Mouse (Mus musculus) ES-Bruce4 (cell line): ENCODE results near the gene Slc46a3. TPM values are rescaled to one million over a fixed set of nuclear protein-coding genes. Genes with fewer than 3 reads are reported as not detected.

ENCODE experiments used
- H3K27ac ChIP-seq: 2 replicates; pipeline ENCODE4 v1.5.1; 2012; ENCODE audit warnings: low read length, inconsistent platforms; ENCODE audit not compliant: insufficient read depth
- H3K27me3 ChIP-seq: 2 replicates; pipeline ENCODE4 v1.6.1; 2012; ENCODE audit warnings: mild to moderate bottlenecking, low read length, inconsistent platforms; ENCODE audit not compliant: control insufficient read depth, poor library complexity, insufficient read depth, severe bottlenecking
- H3K36me3 ChIP-seq: 2 replicates; pipeline ENCODE4 v1.6.1; 2012; ENCODE audit warnings: inconsistent platforms, mild to moderate bottlenecking, low read length, moderate library complexity; ENCODE audit not compliant: control insufficient read depth, poor library complexity, insufficient read depth, severe bottlenecking
- H3K4me1 ChIP-seq: one replicate; pipeline ENCODE4 v1.8.1; 2011; ENCODE audit warnings: low read length; ENCODE audit not compliant: control insufficient read depth, insufficient read depth
- H3K4me3 ChIP-seq: 2 replicates; pipeline ENCODE4 v1.5.1; 2011; ENCODE audit warnings: low read depth, mild to moderate bottlenecking, low read length
- H3K9ac ChIP-seq: 2 replicates; pipeline ENCODE4 v1.6.1; 2012; ENCODE audit warnings: low read depth, mild to moderate bottlenecking, inconsistent platforms; ENCODE audit not compliant: poor library complexity, severe bottlenecking
- H3K9me3 ChIP-seq: replicated peaks from 2 replicates; pipeline ENCODE4 v1.6.1; 2012; ENCODE audit warnings: mild to moderate bottlenecking, low read length, inconsistent platforms; ENCODE audit not compliant: control insufficient read depth, poor library complexity, insufficient read depth, severe bottlenecking
- CTCF ChIP-seq: IDR thresholded peaks from one replicate; pipeline ENCODE4 v1.8.1; 2011; ENCODE audit warnings: low read depth, low read length
- EP300 ChIP-seq: IDR thresholded peaks from 2 replicates; pipeline ENCODE4 v1.6.1; 2011; ENCODE audit warnings: low read depth, low read length; ENCODE audit not compliant: insufficient read depth
- POLR2A ChIP-seq: IDR thresholded peaks from one replicate; pipeline ENCODE4 v1.8.1; 2011; ENCODE audit warnings: low read length; ENCODE audit not compliant: insufficient read depth
- polyA plus RNA-seq: library from polyadenylated mRNA; stranded (reverse); fragments of >200 nt; gene quantifications from 2 replicates; pipeline ENCODE4 v1.2.4, GENCODE M21; 2011; ENCODE audit warnings: low read depth; ENCODE audit not compliant: missing spikeins, insufficient read depth, insufficient read length

Slc46a3 gene
- polyA plus RNA-seq, 1 experiment: 2.5 TPM

DNA sequence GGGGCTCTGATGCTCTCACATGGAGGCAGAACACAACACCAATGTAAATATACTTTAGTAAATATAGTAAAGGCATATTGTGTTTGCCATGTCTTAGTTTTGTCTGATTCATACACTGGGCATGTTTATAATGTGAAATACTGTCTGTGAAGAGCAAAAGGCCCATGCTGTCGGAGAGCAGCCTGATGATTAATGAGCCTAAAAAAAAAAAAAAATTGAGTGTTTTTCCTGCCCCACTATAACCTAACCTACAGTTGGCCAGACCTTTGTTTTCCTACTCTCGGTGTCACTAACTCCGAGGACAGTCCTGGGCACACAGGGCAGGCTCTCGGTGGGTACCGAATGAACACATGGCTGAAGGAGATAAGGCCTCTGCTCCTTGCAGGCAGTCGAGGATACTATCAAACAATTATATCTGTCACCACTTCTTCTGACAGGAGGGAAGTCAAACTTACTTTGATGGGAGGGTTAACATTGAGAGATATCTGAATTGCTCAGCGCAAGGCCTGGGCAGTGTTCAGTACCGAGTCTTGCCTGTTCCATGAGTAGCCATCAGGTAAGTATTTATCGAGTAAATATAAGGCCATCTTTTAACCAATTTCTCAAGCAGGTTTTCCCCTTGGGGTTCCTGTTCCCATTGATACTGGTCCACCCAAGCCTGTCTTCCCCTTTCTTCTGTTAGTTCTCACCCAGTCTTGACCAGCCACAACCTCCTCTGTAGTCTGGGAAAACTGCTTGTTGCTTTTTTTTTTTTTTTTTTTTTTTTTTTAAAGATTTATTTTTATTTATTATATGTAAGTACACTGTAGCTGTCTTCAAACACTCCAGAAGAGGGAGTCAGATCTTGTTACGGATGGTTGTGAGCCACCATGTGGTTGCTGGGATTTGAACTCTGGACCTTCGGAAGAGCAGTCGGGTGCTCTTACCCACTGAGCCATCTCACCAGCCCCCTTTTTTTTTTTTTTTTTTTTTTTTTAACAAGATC is 6.0 kb downstream of the Slc46a3 start:
- no peak overlapping the region for H3K27ac ChIP-seq
- H3K4me1 ChIP-seq: peaks cover 6% of the 10 kb centered on the region
- no peak overlapping the region for H3K9ac ChIP-seq
- H3K4me3 ChIP-seq: no peak overlapping the region
- TF ChIP-seq EP300 (no peak), CTCF (no peak), POLR2A (no peak)
- no peaks in the 10 kb centered on the region for H3K36me3 ChIP-seq
- no peaks in the 10 kb centered on the region for H3K27me3 ChIP-seq
- H3K9me3 ChIP-seq: no peaks in the 10 kb centered on the region

DNA sequence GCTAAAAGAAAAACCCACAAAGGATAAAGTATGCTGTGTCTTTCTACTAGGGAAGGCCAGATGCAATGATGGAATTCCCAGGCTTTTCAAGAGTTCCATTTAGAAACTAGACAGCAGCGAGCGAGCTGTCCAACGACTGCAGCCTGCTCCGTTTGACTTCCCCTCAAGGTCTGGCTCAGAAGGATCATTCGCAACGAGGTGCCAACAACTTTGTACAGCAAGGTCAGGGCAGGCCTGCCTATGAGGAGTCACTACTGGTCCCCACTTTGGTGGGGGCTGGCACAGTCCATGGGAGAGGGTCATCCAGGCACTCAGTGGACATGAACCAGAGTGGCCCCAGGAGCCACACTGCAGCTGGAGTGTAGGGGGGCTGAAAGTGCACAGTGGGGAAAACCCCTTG is 11.0 kb downstream of the Slc46a3 start:
- TF ChIP-seq CTCF (no peak), POLR2A (no peak), EP300 (no peak)
- Histone ChIP-seq H3K36me3 (no peaks in the 10 kb centered on the region), H3K9me3 (no peaks in the 10 kb centered on the region)

DNA sequence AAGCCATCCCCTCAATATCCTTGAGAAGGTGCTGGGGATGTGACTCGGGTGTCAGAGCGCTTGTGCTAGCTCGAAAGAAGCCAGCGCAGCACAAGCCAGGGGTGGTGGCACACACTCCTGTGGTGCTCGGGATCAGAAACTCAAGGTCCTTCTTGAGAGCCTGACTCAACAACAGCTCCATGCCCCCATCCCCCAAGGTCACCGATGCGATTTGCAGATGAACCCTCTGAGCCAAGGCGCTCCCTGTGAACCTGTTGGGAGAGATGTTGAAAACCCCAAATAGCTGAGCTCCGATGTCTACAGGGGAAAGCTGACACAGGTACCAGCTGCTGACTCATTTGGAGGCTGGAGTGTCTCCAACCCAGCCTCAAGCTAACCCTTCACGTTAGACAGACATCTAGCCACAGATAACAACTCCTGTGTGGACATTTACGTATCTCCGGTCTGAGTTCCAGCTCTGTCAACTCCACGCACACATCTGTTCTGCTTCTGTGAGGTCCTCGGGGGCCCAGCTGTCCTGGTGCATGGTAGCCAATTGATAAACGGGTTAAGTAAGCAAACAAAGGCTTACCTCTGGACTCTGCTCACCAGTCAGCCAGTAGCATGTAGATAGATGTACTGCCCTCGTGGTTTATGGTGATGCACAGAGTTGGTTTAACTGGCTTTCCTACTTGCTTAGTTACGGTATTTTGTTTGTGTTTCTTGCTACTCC is 14.5 kb downstream of the Slc46a3 start:
- no peaks in the 10 kb centered on the region for H3K27me3 ChIP-seq
- no peaks in the 10 kb centered on the region for H3K9me3 ChIP-seq
- H3K4me3 ChIP-seq: no peak overlapping the region
- no peak for TF ChIP-seq EP300
- TF ChIP-seq CTCF: no peak
- TF ChIP-seq POLR2A: no peak
- H3K27ac ChIP-seq: no peak overlapping the region
- H3K9ac ChIP-seq: no peak overlapping the region
- H3K36me3 ChIP-seq: peaks cover 6% of the 10 kb centered on the region
- no peaks in the 10 kb centered on the region for H3K4me1 ChIP-seq

More for the DNA sequence above, 11.0 kb downstream of the Slc46a3 start:
- H3K27ac ChIP-seq: no peak overlapping the region
- H3K4me1 ChIP-seq: no peaks in the 10 kb centered on the region
- H3K27me3 ChIP-seq: no peaks in the 10 kb centered on the region
- no peak overlapping the region for H3K4me3 ChIP-seq
- H3K9ac ChIP-seq: no peak overlapping the region

DNA sequence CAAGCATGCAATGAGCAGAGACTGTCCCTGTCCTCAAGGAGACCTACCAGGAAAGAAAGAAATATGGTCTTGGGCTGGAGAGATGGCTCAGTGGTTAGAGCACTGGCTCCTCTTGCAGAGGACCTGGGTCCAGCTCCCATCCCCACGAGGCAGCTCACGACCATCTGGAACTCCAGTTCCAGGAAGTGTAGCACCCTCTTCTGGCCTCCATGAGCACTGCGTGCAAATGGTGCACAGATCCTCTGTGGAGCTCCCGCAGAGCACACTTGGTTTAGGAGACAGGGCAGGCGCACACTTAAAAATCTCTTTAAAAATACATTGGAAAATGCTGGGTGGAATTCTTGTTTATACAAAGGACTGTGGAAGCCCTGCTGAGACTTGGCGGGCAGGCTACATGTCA is 17.1 kb downstream of the Slc46a3 start:
- Histone ChIP-seq H3K9ac (no peak overlapping the region), H3K27ac (no peak overlapping the region), H3K9me3 (no peaks in the 10 kb centered on the region), H3K36me3 (peaks cover 10% of the 10 kb centered on the region), H3K4me3 (no peak overlapping the region), H3K27me3 (no peaks in the 10 kb centered on the region), H3K4me1 (peaks cover 2% of the 10 kb centered on the region)
- TF ChIP-seq EP300 (no peak), CTCF (peak; percentile 76)

DNA sequence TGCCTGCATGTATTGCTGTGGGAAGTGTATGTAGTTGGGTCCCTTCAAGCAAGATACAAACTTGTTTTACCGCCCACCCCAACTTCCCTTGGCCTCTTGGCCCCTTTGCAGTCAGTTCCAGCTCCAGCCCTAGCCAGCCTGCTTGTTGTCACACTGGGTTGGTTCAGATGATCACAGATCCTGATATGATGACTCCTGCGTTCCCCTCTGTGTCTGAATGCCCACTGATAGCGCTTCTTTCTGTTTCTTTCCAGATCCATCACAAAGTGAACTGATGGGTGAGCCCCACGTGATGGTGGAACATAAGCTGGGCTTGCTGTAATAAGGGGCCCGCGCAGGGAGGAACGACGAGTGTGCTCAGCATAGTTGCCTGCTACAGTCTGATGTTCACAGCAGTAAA is 19.4 kb downstream of the Slc46a3 start:
- Histone ChIP-seq H3K9me3 (no peaks in the 10 kb centered on the region), H3K36me3 (peaks cover 20% of the 10 kb centered on the region), H3K9ac (no peak overlapping the region), H3K27ac (no peak overlapping the region), H3K4me1 (peaks cover 4% of the 10 kb centered on the region), H3K4me3 (no peak overlapping the region), H3K27me3 (no peaks in the 10 kb centered on the region)
- TF ChIP-seq POLR2A (no peak), EP300 (no peak), CTCF (no peak)

DNA sequence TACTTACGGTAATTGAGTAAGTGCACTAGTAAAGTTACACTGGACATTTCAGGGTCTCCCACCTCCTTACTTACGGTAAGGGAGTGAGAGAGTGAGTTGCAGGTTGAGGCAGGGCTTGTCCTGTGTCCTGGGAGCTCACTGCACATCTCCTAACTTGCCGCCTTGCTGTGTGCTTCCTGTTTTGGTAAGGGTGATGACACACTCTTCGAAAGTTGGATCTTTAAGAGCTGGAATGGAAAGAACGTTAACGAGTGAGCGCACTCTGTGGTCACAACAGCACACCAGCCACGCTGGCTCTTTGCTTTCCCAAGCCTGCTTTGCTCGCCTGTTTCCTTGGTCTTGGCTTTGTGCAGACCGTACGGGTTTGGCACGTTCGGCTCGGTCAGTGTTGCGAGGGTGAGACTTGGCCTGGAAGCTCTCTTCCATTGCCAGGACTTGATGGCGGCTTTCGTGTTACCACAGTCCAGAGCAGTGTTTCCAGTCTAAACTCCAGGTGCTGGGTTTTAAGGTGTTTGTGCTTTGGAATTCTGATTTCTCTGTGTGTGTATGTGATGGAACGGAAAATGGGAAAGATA is 20.0 kb downstream of the Slc46a3 start:
- Histone ChIP-seq H3K27me3 (no peaks in the 10 kb centered on the region), H3K36me3 (peaks cover 20% of the 10 kb centered on the region), H3K9me3 (no peaks in the 10 kb centered on the region), H3K27ac (no peak overlapping the region), H3K9ac (no peak overlapping the region), H3K4me3 (no peak overlapping the region), H3K4me1 (peaks cover 4% of the 10 kb centered on the region)
- TF ChIP-seq POLR2A (no peak), EP300 (no peak), CTCF (no peak)
